Mouse (Mus musculus) large intestine, adult 2 months (tissue): Measurements from ENCODE around the gene Krt82. TPM values are rescaled to one million over a fixed set of nuclear protein-coding genes. Genes with fewer than 3 reads are reported as not detected.

Source experiments
- DNase-seq: peaks from one replicate; pipeline ENCODE4 v3.0.0-alpha.2; 2012; ENCODE audit warnings: low read depth, low spot score
- WGBS: fragments of 180-500 bp; shearing (Covaris S2); methylation state at CpG from one replicate; pipeline ENCODE4 v1.1.7; 2018; 5-methylcytosine and 5-hydroxymethylcytosine counted together
- polyA plus RNA-seq: library from polyadenylated mRNA; depleted of rRNA; stranded (reverse); fragments of >200 nt; gene quantifications from 2 replicates; pipeline ENCODE4 v1.2.3, GENCODE M21; 2012; rRNA removed

Krt82 gene
- polyA plus RNA-seq: not detected in 2 replicates

- 81% methylated on average over 7 of the region's 7 CpGs for WGBS
Measured at GRCm38 (mm10) chr15:101550567-101550966, at the start of gene Krt82. Krt82 (minus strand) TSS chr15:101550667.

GRCm38 (mm10) chr15:101599123-101599522 is 48.7 kb upstream of the Krt82 start:
- WGBS: 23% methylated on average over 6 of the region's 6 CpGs
- no peak for DNase-seq

More at GRCm38 (mm10) chr15:101550567-101550966, at the start of gene Krt82:
- DNase-seq: no peak

GRCm38 (mm10) chr15:101588216-101588615 is 37.7 kb upstream of the Krt82 start:
- no peak for DNase-seq

GRCm38 (mm10) chr15:101584456-101584855 is 34.0 kb upstream of the Krt82 start:
- WGBS: 27% methylated on average over 2 of the region's 2 CpGs
- DNase-seq: no peak

More at GRCm38 (mm10) chr15:101588216-101588615, 37.7 kb upstream of the Krt82 start:
- WGBS: 73% methylated on average over 10 of the region's 10 CpGs

GRCm38 (mm10) chr15:101583211-101583965 is 32.9 kb upstream of the Krt82 start:
- WGBS: 72% methylated on average over 8 of the region's 8 CpGs
- DNase-seq: no peak

- WGBS: 62% methylated on average over 3 of the region's 3 CpGs
- DNase-seq: no peak
Measured at GRCm38 (mm10) chr15:101581701-101582100, 31.2 kb upstream of the Krt82 start.

- no peak for DNase-seq
- WGBS: 39% methylated on average over 5 of the region's 5 CpGs
Measured at GRCm38 (mm10) chr15:101575506-101575905, 25.0 kb upstream of the Krt82 start.

- no peak for DNase-seq
- 35% methylated on average over 15 of the region's 15 CpGs for WGBS
Measured at GRCm38 (mm10) chr15:101573796-101574345, 23.4 kb upstream of the Krt82 start, which contains the start of gene Krt75. Krt75 (minus strand) TSS chr15:101573904.

GRCm38 (mm10) chr15:101567780-101568179 is 17.3 kb upstream of the Krt82 start:
- DNase-seq: no peak

GRCm38 (mm10) chr15:101562850-101563249 is 12.4 kb upstream of the Krt82 start, which contains the start of gene Krt90:
Krt90 (minus strand) TSS chr15:101562950.
- WGBS: 66% methylated on average over 5 of the region's 5 CpGs

More at GRCm38 (mm10) chr15:101567780-101568179, 17.3 kb upstream of the Krt82 start:
- WGBS: 41% methylated on average over 7 of the region's 7 CpGs

GRCm38 (mm10) chr15:101558034-101558646 is 7.7 kb upstream of the Krt82 start:
- WGBS: 25% methylated on average over 7 of the region's 7 CpGs
- no peak for DNase-seq

More at GRCm38 (mm10) chr15:101562850-101563249, 12.4 kb upstream of the Krt82 start, which contains the start of gene Krt90:
- no peak for DNase-seq

- WGBS: 0% methylated on average over 11 of the region's 11 CpGs
- no peak for DNase-seq
Measured at GRCm38 (mm10) chr15:101553169-101553568, 2.7 kb upstream of the Krt82 start.

GRCm38 (mm10) chr15:101552188-101552587 is 1.7 kb upstream of the Krt82 start:
- no peak for DNase-seq
- WGBS: 31% methylated on average over 8 of the region's 8 CpGs

GRCm38 (mm10) chr15:101544478-101544877 is 6.0 kb downstream of the Krt82 start:
- DNase-seq: no peak
- 81% methylated on average over 3 of the region's 3 CpGs for WGBS

GRCm38 (mm10) chr15:101542543-101542942 is 7.9 kb downstream of the Krt82 start:
- no peak for DNase-seq
- 72% methylated on average over 9 of the region's 9 CpGs for WGBS

GRCm38 (mm10) chr15:101538580-101538900 is 11.9 kb downstream of the Krt82 start:
- WGBS: 22% methylated on average over 4 of the region's 4 CpGs

GRCm38 (mm10) chr15:101537864-101538579 is 12.4 kb downstream of the Krt82 start:
- 16% methylated on average over 7 of the region's 7 CpGs for WGBS

More at GRCm38 (mm10) chr15:101538580-101538900, 11.9 kb downstream of the Krt82 start:
- no peak for DNase-seq

GRCm38 (mm10) chr15:101536054-101536850 is 14.2 kb downstream of the Krt82 start:
- no peak for DNase-seq

More at GRCm38 (mm10) chr15:101537864-101538579, 12.4 kb downstream of the Krt82 start:
- DNase-seq: no peak

GRCm38 (mm10) chr15:101532720-101533119 is 17.7 kb downstream of the Krt82 start, which contains the start of gene Krt84:
Krt84 (minus strand) TSS chr15:101532820.
- 51% methylated on average over 7 of the region's 7 CpGs for WGBS
- no peak for DNase-seq

More at GRCm38 (mm10) chr15:101536054-101536850, 14.2 kb downstream of the Krt82 start:
- WGBS: 61% methylated on average over 9 of the region's 9 CpGs
